Mouse (Mus musculus) layer of hippocampus, adult 8-10 months (tissue): ENCODE measurements around the gene Cypt14. TPM values are rescaled to one million over a fixed set of nuclear protein-coding genes. Genes with fewer than 3 reads are reported as not detected.
"Not testable (repeated sequence)": the region's sequence is repeated elsewhere in the genome, so short reads cannot be mapped to it uniquely, and the experiment has no call there.

Experiments used
- DNase-seq, 2 experiments: peaks; one replicate each; pipeline ENCODE4 v3.0.0; 2022; ENCODE audit warnings: low spot score in 2 of 2
- total RNA-seq, 4 experiments: library from RNA; stranded (reverse); gene quantifications; 2 replicates each; pipeline ENCODE4 v1.2.4; 2022

Gene Cypt14
- total RNA-seq: not detected

- DNase-seq: not testable (repeated sequence)
These were observed at the start of gene Cypt14 for GRCm38 (mm10) chrX:39863504-39863903. Gene Cypt14 (minus strand): TSS chrX:39863604.
